Mouse (Mus musculus) adrenal gland, postnatal 25 days (tissue): Measurements from ENCODE around the gene Tmem184c. TPM values are rescaled to one million over a fixed set of nuclear protein-coding genes. Genes with fewer than 3 reads are reported as not detected.

Experiments used
- DNase-seq: peaks from one replicate; pipeline ENCODE4 v3.0.0; 2021; ENCODE audit warnings: mixed read lengths
- long read RNA-seq: library from polyadenylated mRNA; stranded (forward); transcript quantifications from one replicate; pipeline ENCODE4 v2.0.0, GENCODE M21; 2021
- total RNA-seq: library from RNA; stranded (reverse); gene quantifications from 2 replicates; pipeline ENCODE4 v1.2.3, GENCODE M21; 2021

Gene Tmem184c
- total RNA-seq: 36.4 and 42.2 TPM in 2 replicates
- long read RNA-seq, transcript Tmem184c-201 (10 exons, 2,678 nt): major isoform, 24 of 39 reads
- long read RNA-seq, partial matches to known transcripts: 14 of 39 reads
- long read RNA-seq, other reads (novel, unspliced or antisense): 1 of 39 reads

DNA sequence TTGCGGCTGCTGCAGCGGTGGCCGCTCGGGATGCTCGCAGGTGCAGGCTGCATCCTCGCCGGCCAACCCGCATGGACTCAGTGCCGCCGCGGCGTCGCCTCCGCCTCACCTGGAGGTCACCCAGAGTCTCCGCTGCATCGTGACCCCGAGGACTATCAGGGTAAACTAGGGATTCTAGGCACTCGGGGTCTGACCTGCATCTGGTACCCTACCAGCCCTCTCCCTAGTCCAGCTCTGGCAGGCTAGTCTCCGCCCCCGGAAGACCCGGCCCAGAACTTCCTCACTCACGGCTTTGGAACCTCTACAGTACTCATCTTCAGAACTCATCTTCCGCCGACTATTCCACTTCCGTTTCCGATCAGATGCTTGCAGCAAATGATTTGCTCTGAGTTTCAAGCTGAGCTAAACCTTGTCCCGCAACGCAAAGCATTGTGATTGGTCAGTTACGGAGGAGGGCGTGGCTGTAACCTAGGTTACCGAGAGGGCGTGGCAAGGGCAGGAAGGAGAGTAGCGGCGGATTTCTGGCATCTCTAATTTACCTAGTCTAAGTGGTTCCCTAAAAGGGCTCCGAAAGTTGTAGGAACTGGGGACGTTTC lies at the start of gene Tmem184c:
Gene Tmem184c, minus strand, starts transcription at position 325 of the 596 bp plus-strand sequence.
- DNase-seq: peak; percentile 94

DNA sequence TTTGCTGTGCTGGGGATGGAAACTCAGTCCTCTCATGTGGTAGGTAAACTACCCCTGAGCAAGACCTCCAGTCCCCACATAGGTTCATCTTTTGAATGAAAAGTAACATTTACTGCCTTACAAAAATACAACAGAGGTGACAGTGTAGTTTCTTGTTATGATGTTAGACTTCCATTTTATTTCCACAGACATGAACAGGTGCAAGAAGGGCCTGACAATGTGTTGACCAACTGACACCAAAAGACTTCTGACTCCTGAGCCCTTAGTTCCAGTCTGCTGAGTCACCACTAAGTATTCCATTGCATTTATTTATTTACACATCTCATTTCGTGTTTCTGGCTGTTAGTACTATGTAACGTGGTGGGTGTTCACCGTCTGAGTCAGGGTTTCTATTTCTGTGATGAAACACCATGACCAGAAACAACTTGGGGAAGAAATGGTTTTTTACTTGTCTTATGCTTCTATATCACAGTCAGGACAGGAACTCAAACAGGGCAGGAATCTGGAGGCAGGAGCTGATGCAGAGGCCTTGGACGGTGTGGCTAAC lies 49.1 kb upstream of the Tmem184c start:
- DNase-seq: no peak

DNA sequence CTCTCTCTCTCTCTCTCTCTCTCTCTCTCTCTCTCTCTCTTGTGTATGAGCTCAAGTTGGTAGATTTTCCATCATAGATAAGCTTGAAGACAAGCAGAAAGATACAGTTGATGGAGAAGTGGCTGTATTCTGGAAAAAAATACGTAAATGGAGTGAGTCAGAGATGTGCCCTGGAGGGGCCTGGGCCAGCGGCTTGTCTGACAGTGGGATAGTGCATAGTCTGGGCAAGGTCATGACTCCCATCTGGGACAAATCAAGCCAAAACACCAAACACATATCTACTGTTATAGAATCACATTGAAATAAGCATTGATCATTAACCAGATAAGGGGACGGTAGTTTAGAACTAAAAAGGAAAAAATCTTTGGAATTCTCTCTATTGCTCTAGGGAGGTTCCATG lies 47.9 kb upstream of the Tmem184c start:
- DNase-seq: no peak

DNA sequence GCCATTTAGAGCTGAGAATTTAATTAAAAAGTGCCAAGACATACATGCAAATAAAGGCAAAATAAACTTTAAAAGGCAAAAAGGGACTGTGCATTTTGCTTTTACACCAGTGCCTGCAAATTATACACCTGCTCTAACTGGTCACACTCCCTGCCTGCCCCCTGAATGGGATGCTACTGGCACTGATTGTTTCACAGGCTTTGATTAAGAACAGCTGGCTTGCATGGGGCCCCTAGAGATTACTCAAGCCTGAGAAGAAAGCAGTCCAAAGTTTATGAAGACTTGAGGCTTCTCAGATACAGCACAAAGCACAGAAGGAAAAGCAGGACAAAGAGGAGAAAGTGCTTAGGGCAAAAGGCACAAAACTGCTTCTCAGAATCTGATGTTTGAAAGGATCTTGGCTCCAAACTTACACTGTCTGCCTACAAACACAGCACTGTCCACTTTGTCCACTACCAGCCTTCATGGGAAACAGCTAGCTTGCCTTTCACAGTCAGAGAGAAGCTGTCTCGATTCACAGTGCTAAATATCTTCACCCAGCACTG lies 40.2 kb upstream of the Tmem184c start:
- no peak for DNase-seq

DNA sequence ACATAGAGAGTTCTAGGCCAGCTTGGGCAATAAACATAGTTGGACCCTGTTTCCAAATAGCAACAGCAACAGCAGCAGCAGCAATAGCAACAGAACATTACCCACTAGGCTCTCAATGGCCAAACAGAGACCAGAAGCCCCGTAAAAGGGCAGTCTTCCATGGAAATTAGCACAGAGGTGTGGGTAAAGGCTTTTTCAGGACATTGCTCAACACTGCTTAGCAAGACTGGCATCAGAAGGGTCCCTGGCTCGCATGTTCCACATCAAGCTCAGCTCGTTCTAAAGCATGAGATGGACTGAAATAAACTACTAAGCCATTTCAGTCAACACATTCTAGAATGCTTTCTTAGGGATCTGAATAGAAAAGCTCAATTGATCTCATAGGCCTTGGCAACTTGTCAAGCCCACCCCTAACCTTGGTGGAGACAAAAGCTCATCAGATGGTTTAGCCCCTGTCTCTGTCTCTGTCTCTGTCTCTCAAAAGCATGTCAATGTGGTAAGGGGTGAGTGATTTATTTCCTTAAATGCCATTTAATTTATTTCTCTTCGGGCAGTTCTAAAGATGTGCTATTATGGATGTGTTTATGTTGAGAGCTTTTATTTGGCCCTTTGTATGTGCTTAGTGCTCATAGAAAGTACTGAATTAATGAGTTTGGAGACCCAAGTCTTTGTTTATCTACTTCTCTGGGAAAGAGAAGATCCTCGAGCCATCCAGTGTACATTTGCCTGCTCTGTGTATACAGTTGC lies 29.8 kb upstream of the Tmem184c start:
- DNase-seq: no peak

DNA sequence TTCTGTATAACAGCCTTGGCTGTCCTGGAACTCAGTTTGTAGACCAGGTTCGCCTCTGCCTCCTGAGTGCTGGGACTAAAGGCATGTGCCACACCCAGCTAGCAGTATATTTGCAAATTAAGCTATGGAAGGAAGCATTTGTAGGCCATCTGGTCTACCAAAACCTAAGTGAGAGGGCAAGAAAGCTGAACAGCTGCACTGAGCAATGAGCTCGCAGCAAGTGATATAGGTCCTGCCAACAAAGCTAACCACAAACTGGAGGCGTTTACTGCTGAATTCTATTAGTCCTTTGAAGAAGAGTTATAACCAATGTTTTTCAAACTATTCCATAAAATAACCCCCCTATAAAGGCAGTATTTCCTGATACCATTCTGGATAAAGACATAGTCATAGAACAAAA lies 27.1 kb upstream of the Tmem184c start:
- no peak for DNase-seq

DNA sequence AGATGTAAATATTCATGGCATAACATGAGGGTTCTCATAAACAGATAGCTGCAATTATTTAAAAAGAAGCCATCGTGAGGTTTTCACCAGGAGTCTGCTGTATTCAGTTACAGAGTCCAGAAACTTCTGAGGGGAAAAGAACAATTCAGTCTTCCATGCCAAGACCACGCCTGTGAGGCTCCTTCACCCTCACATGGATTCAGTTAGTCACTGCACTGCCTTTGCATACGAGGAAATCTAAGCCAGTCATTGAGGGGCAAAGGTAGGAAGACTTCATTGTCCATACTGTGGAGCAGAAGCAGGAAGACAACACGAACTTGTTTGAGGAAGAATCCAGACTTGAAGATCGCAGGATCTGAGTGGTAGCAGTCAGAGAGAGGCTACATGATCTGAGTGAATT lies 23.5 kb upstream of the Tmem184c start:
- DNase-seq: no peak

DNA sequence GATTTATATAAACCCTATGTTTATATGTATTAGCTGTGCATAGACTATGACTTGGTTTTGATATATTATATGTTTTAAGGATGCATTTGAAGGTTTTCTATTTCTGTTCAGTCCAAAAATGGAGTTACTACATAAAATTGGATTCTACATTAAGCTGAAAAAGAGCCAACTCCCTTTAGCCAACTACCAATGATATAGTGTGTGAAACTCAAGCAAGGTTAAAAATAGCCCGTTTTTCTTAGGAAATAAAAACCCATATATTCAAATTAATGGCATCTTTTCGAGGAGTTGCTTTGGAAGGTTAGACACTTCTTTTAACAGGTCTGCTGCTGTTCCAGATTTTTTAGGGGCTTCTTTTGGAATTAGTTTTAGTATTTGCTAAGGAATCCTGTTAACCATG lies 22.7 kb upstream of the Tmem184c start:
- DNase-seq: no peak

DNA sequence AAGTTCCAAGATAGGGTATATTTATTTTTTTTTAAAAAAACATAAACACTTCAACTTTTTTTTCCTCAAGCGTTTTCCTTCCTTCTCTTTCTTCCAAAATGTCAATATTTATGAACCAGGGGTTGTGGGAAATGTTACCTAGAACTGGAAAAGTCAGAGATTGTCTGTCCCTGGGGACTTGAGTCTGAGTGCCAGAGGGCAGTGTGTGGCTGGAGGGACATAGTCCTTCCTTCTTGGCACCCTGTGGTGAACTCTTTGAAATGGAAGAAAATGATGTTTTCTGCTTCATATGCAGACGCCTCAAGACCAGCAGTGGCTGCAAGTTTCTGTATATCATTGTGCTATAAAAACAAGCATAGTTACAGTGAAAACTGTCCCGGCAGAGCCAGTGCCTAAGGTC lies 20.2 kb upstream of the Tmem184c start:
- DNase-seq: no peak

DNA sequence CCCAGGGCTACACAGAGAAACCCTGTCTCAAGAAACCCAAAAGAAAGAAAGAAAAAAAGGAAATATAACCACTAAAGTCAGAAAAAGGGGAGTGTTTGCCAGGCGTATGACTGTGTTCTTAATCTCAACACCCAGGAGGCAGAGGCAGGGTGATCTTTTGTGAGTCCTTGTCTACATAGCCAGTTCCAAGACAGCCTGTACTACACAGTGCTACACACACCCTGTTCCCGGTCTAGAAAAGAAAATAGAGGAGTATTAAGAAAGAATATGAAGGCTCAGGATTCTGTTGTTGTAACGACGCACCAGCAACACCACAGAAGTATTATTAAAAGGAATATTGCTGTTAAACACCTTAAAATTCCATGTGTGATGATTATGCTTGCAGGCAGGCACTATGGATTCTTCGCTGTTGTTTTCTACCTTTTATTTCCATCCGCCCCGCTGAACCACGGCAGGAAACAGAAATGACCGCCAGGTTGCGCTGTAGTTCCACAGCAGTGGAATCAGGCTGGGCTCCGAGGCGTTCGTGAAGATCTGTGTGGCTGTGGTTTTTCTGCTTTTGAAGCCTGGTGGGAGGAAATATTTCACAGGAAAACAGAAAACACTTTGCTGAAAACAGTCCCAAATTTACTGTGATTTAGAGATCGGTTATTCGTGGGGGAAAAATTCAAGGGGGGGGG lies 19.5 kb upstream of the Tmem184c start:
- peak; percentile 87 for DNase-seq

DNA sequence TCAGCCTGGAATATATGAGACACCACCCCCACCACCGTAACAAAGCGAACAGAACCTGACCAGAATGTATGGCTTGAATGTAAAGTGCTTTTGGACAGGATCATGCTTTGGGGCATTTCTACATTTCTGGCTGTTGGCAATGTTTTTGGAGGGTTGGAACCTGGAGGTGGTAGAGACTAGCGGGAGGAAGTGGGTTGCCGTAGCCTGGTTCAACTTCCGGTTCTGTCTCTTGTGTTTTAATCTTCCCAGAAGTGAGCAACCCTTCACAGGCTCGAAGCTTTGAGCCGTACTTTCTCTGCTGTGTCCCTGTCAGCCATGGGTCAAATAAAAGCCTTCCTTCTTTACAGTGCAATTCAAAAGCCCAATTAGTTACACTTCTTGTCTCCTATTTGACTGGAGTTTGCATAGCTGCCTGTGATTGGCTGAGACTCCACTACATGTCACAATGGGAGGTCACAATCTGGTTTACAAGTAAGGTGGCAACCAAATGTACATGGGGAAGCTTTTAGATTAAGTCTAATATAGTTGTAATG lies 13.2 kb upstream of the Tmem184c start:
- no peak for DNase-seq

DNA sequence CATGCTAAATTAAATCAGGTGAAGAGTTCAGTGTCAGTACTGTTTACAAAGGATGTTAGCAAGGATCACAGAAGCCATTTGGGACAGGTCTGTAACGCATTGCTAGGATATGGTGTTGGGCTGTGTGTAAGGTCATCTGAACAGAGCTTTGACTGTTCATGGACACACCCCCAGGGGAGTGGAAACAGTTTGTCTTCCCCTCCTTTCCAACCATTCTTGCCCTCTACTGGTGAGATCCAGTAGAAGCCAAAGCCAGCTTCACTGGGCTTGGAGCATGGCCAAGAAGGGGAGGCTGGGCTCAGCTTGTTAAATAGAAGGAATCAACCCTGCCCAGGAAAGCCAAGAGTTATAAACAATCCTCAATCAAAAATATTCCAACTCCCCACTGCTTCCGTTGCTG lies 7.4 kb upstream of the Tmem184c start:
- DNase-seq: peak; percentile 39

DNA sequence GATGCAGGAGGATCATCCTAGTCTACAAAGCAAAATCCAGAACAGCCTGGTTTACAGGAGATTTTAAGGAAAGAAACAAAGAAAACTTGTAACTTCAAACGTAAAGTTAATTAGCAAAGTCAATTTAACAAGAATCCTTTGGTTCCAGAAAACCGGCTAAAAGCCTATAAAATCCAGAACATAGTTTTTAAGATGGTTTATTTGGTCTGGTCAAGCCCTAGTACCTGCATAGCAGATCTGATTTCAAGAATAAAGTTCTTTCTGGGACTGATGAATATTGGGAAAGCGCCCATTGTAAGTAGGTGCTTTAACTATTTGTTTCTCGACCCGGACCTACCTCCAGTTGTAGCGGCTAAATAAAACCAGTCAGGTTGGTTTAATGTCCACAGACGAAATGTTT lies 877 bp downstream of the Tmem184c start:
- DNase-seq: no peak

DNA sequence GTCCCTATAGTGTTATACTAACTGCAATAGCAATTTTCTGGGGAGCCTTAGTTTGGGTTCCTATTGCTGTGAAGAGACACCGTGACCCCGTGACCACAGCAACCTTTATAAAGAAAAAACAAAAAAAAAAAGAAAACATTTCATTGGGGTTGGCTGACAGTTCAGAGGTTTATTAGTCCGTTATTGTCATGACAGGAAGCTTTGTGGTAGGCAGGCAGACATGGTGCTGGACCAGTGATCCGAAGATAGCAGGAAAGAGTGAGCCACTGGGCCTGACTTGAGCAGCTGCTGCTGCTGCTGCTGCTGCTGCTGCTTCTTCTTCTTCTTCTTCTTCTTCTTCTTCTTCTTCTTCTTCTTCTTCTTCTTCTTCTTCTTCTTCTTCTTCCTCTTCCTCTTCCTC lies 26.3 kb downstream of the Tmem184c start:
- DNase-seq: no peak

DNA sequence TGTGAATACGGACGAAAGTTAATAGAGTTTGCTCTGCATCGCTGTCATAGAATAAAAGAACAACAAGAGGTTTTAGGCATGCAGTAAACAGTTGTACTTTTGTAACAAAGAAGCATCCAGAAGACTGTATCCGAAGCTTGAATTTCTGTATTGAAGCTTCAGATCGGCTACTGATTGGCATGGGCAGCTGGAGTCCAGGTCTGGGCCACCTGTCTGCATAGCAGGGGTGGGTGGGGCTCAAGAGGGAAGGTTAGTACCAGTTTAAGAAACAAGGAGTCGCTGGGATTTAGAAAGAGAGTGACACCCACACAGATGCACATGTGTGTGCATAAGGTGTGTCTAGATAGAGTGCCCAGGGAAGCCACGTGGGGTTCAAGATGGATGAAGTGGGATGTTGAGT lies 32.8 kb downstream of the Tmem184c start:
- DNase-seq: no peak

DNA sequence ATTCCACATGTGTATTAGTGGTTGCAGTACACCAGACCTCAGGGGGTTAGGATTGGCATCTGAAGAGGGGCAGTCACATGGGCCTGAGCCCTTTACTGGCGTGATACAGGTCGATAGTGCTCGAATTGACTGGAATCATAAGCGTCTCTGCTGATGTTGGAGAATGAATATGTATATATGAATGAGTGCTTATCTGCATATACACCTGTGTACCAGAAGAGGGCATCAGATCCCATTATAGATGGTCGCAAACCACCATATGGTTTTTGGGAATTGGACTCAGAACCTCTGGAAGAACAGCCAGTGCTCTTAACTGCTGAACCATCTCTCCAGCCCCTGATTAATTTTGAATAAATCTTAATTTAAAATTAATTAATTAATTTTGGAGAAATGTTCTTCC lies 36.3 kb downstream of the Tmem184c start:
- DNase-seq: no peak

DNA sequence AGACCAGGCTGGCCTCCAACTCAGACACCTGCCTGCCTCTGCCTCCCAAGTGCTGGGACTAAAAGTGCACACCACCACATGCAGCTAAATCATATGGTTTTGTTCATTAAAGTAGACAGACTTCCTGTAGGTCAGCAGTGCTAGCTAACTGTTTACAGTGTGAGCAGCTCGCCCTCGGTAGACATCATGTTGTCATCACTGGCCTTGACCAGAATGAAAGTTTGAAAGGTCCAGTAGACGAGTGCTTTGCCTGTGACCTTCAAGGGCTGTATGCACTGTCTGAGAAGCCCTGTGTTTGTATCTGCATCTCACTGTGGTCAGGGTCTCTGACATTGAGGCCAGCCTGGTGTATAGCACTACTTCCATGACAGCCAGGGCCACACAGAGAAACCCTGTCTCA lies 49.1 kb downstream of the Tmem184c start:
- no peak for DNase-seq

DNA sequence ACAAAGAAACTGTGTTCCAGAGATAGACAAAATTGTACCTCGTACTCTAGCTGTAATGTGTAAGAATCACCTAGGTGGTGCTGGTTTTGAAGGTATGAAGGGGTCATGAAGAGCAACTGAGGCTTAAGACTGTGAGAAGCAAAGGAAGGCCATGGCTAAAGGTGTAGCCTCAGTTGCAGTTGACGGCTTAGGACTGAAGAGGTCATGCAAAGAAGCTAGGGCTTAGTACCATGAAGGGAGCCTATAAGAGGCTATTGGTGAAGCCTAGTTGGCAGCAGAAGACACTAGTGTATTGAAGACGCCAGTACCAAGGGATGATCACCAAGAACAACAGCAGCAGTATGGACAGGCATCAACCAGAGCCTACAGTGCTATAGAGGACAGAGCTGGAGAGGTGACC lies 58.0 kb downstream of the Tmem184c start:
- DNase-seq: no peak

DNA sequence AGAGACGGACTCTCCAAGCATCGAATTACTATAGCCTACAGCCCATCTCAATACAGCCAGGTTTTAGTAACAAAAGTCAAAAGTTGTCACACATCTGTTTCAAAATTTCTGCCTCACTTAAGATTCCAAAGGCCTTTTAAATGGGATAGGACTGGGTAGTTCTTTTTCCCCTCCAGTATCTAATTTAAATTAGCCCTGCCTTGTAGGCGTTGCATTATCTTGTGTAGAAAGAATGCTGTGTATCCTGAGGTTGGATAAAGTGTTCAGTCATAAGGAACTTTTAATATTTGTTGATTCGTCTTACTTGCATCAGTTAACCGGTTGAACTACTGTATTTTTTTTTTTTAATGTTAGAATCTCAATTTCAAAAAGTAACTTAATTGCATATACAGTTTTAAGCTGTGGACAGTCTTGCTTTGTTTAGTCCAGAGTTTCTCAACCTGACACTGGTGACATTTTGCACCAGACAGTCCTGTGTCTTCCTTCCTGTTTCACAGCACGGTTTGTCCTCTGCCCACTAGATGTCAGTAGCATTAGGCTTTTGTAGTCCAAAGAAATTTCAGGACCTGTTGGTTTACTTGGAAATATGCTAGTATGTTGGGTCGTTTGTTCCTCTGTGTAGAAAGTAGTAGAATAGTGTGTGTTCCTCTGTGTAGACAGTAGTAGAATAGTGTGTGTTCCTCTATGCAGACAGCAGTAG lies 60.5 kb downstream of the Tmem184c start:
- no peak for DNase-seq

DNA sequence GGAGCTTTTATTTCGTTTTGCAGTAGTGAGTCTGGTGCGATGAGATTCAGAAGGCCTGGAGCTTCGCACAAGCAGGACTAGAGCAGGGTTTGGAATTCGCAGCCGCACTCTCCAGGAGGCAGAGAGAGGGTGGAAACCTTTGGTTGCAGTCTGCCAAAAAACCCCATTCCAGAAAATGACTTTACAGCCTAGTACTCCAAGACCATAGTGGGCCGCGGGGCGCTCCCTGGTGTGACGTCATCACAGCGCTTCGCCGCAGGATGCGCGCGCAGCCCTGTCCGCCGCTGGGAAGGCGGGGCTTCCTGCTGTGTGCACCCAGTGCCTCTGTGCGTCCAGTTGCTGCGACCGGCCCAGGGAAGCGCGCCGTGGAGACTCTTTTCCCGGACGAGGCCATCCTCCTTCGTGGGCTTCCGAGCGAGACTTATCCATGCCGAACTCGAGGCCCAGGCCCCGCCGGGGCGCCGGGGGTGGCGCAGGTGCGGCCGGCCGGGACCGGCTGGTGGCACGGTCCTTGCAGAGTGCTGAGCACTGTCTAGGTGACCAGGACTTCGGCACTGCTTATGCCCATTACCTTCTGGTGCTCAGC lies 61.3 kb downstream of the Tmem184c start, which contains the start of gene Prmt9:
Gene Prmt9, plus strand, starts transcription at position 277 of the 586 bp plus-strand sequence.
- peak; percentile 95 for DNase-seq
